Comparison of ENCODE assay signal across 24 mouse cellular contexts in genomic region chr17:79521691-79522090, GRCm38 (mm10).
DNase-seq lines count a peak whose midpoint lies in the region; ATAC-seq and TF ChIP-seq lines count a peak whose summit lies in the region.
"Had no signal": no experiment of that assay in that cellular context is flagged by ENCODE, and none has a peak within 500 bp of the region (broad histone marks: within the 10 kb centered on the region; RNA-seq: fewer than 3 reads in every experiment).

No protein-coding gene starts in this region.

- H3K9me3 ChIP-seq in kidney, embryonic 15.5 days (replicated peaks) = no peaks in the 10 kb centered on the region
- no peaks in the 10 kb centered on the region for H3K9me3 ChIP-seq in lung, embryonic 14.5 days (ENCODE audit: low read depth, low read length)
- H3K9me3 ChIP-seq in lung, postnatal 0 days (ENCODE audit: low read length) = no peaks in the 10 kb centered on the region
- H3K9me3 ChIP-seq in intestine, embryonic 15.5 days = no peaks in the 10 kb centered on the region
- H3K9me3 ChIP-seq in stomach, embryonic 16.5 days (replicated peaks; ENCODE audit: control insufficient read depth, low read length) = no peaks in the 10 kb centered on the region
- no peaks in the 10 kb centered on the region for H3K9me3 ChIP-seq in midbrain, postnatal 0 days (ENCODE audit: low read length)
- H3K9me3 ChIP-seq: forebrain, embryonic 13.5 days; heart, embryonic 10.5 days; limb, embryonic 10.5 days; midbrain, embryonic 10.5 days; neural tube, embryonic 15.5 days had no signal

- no peak overlapping the region for H3K27ac ChIP-seq in kidney, embryonic 15.5 days
- no peak overlapping the region for H3K27ac ChIP-seq in lung, embryonic 14.5 days (ENCODE audit: low read depth)
- no peak overlapping the region for H3K27ac ChIP-seq in lung, postnatal 0 days (ENCODE audit: low read length)
- no peak overlapping the region for H3K27ac ChIP-seq in intestine, embryonic 15.5 days
- no peak overlapping the region for H3K27ac ChIP-seq in stomach, embryonic 16.5 days (ENCODE audit: low read length)
- no peak overlapping the region for H3K27ac ChIP-seq in midbrain, postnatal 0 days (ENCODE audit: low read depth, low read length)
- H3K27ac ChIP-seq: forebrain, embryonic 13.5 days; gastrocnemius, adult 2 months; heart, embryonic 10.5 days; hindbrain, embryonic 14.5 days; layer of hippocampus, adult 2 months; limb, embryonic 10.5 days; macrophage; midbrain, embryonic 10.5 days; neural tube, embryonic 15.5 days had no signal

- WGBS in kidney, embryonic 15.5 days = 52% methylated on average over 7 of the region's 7 CpGs
- 26% methylated on average over 7 of the region's 7 CpGs for WGBS in lung, embryonic 14.5 days
- 61% methylated on average over 7 of the region's 7 CpGs for WGBS in lung, postnatal 0 days
- WGBS in intestine, embryonic 15.5 days = 45% methylated on average over 7 of the region's 7 CpGs
- 29% methylated on average over 7 of the region's 7 CpGs for WGBS in stomach, embryonic 16.5 days
- WGBS in midbrain, postnatal 0 days = 96% methylated on average over 7 of the region's 7 CpGs

- no peak overlapping the region for H3K4me2 ChIP-seq in kidney, embryonic 15.5 days
- H3K4me2 ChIP-seq in lung, embryonic 14.5 days = peak overlapping the region; percentile 30; the same call in 1 of the 2 replicates
- H3K4me2 ChIP-seq in lung, postnatal 0 days (replicated peaks; ENCODE audit: low read depth, low read length) = no peak overlapping the region
- H3K4me2 ChIP-seq in intestine, embryonic 15.5 days (replicated peaks) = no peak overlapping the region
- H3K4me2 ChIP-seq in stomach, embryonic 16.5 days (ENCODE audit: low read depth, low read length) = no peak overlapping the region
- H3K4me2 ChIP-seq in midbrain, postnatal 0 days (ENCODE audit: low read depth, low read length, poor library complexity, severe bottlenecking) = no peak overlapping the region
- H3K4me2 ChIP-seq: forebrain, embryonic 13.5 days; hindbrain, embryonic 14.5 days; neural tube, embryonic 15.5 days had no signal

- H3K27me3 ChIP-seq in kidney, embryonic 15.5 days = no peaks in the 10 kb centered on the region
- no peaks in the 10 kb centered on the region for H3K27me3 ChIP-seq in lung, embryonic 14.5 days (ENCODE audit: insufficient read depth, low read length)
- H3K27me3 ChIP-seq in lung, postnatal 0 days (replicated peaks; ENCODE audit: insufficient read depth, low read length) = no peaks in the 10 kb centered on the region
- no peaks in the 10 kb centered on the region for H3K27me3 ChIP-seq in intestine, embryonic 15.5 days (replicated peaks)
- H3K27me3 ChIP-seq in stomach, embryonic 16.5 days (ENCODE audit: control insufficient read depth, insufficient read depth, low read length) = no peaks in the 10 kb centered on the region
- no peaks in the 10 kb centered on the region for H3K27me3 ChIP-seq in midbrain, postnatal 0 days (ENCODE audit: insufficient read depth, low read length)
- H3K27me3 ChIP-seq: forebrain, embryonic 13.5 days; neural tube, embryonic 15.5 days had no signal

- peak; percentile 58; the same call in 1 of the 2 replicates for ATAC-seq in kidney, embryonic 15.5 days (replicated peaks; ENCODE audit: low FRiP score)
- peak; percentile 76; the same call in 1 of the 2 replicates for ATAC-seq in lung, embryonic 14.5 days (ENCODE audit: insufficient read depth)
- ATAC-seq in lung, postnatal 0 days = no peak; the same call in 1 of the 2 replicates
- ATAC-seq in intestine, embryonic 15.5 days = peak; percentile 51
- ATAC-seq in stomach, embryonic 16.5 days (ENCODE audit: insufficient read depth, low FRiP score) = peak; percentile 62; the same call in 1 of the 2 replicates
- ATAC-seq in midbrain, postnatal 0 days (ENCODE audit: low FRiP score) = no peak
- ATAC-seq: forebrain, embryonic 13.5 days; inflammation-experienced regulatory T-cells, adult 6 months; liver, postnatal 0 days had no signal

- DNase-seq in kidney, adult 11 months = no peak
- peak; percentile 74 for DNase-seq in lung, embryonic 14.5 days
- DNase-seq in lung, postnatal 0 days (ENCODE audit: low spot score) = no peak
- DNase-seq in midbrain, postnatal 0 days (ENCODE audit: low spot score) = no peak
- DNase-seq: adrenal gland, adult 2 months; B cell, adult 2 months; cerebellum, adult 11 months; cerebellum, adult 9-11 months; gastrocnemius, adult 2 months; heart, postnatal 4 days; liver, postnatal 0 days; thymus, postnatal 14 days had no signal

- TF ChIP-seq EP300 in lung, postnatal 0 days (IDR thresholded peaks at IDR 0.05) = no peak

- no peaks in the 10 kb centered on the region for H3K36me3 ChIP-seq in kidney, embryonic 15.5 days
- no peaks in the 10 kb centered on the region for H3K36me3 ChIP-seq in lung, embryonic 14.5 days (ENCODE audit: insufficient read depth)
- H3K36me3 ChIP-seq in lung, postnatal 0 days (ENCODE audit: insufficient read depth, low read length) = no peaks in the 10 kb centered on the region
- H3K36me3 ChIP-seq in intestine, embryonic 15.5 days = no peaks in the 10 kb centered on the region
- H3K36me3 ChIP-seq in stomach, embryonic 16.5 days (ENCODE audit: control insufficient read depth, insufficient read depth, low read length) = no peaks in the 10 kb centered on the region
- no peaks in the 10 kb centered on the region for H3K36me3 ChIP-seq in midbrain, postnatal 0 days (ENCODE audit: insufficient read depth, low read length)
- H3K36me3 ChIP-seq: heart, embryonic 10.5 days; limb, embryonic 10.5 days; midbrain, embryonic 10.5 days; neural tube, embryonic 15.5 days had no signal

- no peak for TF ChIP-seq CTCF in lung, embryonic 14.5 days (IDR thresholded peaks at IDR 0.05; ENCODE audit: low read depth)
- TF ChIP-seq CTCF in lung, postnatal 0 days (IDR thresholded peaks at IDR 0.05) = no peak
- TF ChIP-seq CTCF in midbrain, postnatal 0 days (IDR thresholded peaks at IDR 0.05) = no peak

- H3K4me1 ChIP-seq in kidney, embryonic 15.5 days = peaks cover 5% of the 10 kb centered on the region; the same call in 1 of the 2 replicates
- H3K4me1 ChIP-seq in lung, embryonic 14.5 days (ENCODE audit: insufficient read depth) = peaks cover 3% of the 10 kb centered on the region; the same call in 1 of the 2 replicates
- H3K4me1 ChIP-seq in lung, postnatal 0 days (ENCODE audit: insufficient read depth, low read depth, low read length) = no peaks in the 10 kb centered on the region
- 0 out of 2 replicates have a peak, but pooled peaks cover 4% of the 10 kb centered on the region for H3K4me1 ChIP-seq in intestine, embryonic 15.5 days (replicated peaks)
- peaks cover 3% of the 10 kb centered on the region; the same call in 1 of the 2 replicates for H3K4me1 ChIP-seq in stomach, embryonic 16.5 days (ENCODE audit: control insufficient read depth, insufficient read depth, low read length)
- H3K4me1 ChIP-seq in midbrain, postnatal 0 days (ENCODE audit: insufficient read depth, low read length) = no peaks in the 10 kb centered on the region
- H3K4me1 ChIP-seq: forebrain, embryonic 13.5 days; heart, embryonic 10.5 days; midbrain, embryonic 10.5 days; neural tube, embryonic 15.5 days had no signal

- H3K9ac ChIP-seq in kidney, embryonic 15.5 days = no peak overlapping the region
- H3K9ac ChIP-seq in lung, embryonic 14.5 days = no peak overlapping the region
- no peak overlapping the region for H3K9ac ChIP-seq in lung, postnatal 0 days (replicated peaks; ENCODE audit: low read depth)
- H3K9ac ChIP-seq in intestine, embryonic 15.5 days = no peak overlapping the region
- no peak overlapping the region for H3K9ac ChIP-seq in stomach, embryonic 16.5 days (ENCODE audit: low read length)
- no peak overlapping the region for H3K9ac ChIP-seq in midbrain, postnatal 0 days (replicated peaks; ENCODE audit: low read length, poor library complexity, severe bottlenecking)
- H3K9ac ChIP-seq: forebrain, embryonic 13.5 days; hindbrain, embryonic 14.5 days; liver, postnatal 0 days; neural tube, embryonic 15.5 days had no signal

- H3K4me3 ChIP-seq in kidney, embryonic 15.5 days (replicated peaks) = no peak overlapping the region
- H3K4me3 ChIP-seq in lung, embryonic 14.5 days (ENCODE audit: low read depth, low read length) = no peak overlapping the region
- no peak overlapping the region for H3K4me3 ChIP-seq in lung, postnatal 0 days (ENCODE audit: low read depth, low read length)
- H3K4me3 ChIP-seq in intestine, embryonic 15.5 days (replicated peaks) = no peak overlapping the region
- no peak overlapping the region for H3K4me3 ChIP-seq in stomach, embryonic 16.5 days (replicated peaks; ENCODE audit: low read length)
- no peak overlapping the region for H3K4me3 ChIP-seq in midbrain, postnatal 0 days (ENCODE audit: low read depth, low read length)
- H3K4me3 ChIP-seq: forebrain, embryonic 13.5 days; gastrocnemius, adult 2 months; heart, embryonic 10.5 days; layer of hippocampus, adult 2 months; limb, embryonic 10.5 days; midbrain, embryonic 10.5 days; neural tube, embryonic 15.5 days had no signal

Comparison
In these comparisons a context has a peak if more than half of its experiments do, and no peak if none do; other contexts are left out.
1. ATAC-seq: peak in kidney, embryonic 15.5 days (single experiment), lung, embryonic 14.5 days (single experiment), intestine, embryonic 15.5 days (single experiment) and stomach, embryonic 16.5 days (single experiment); none in lung, postnatal 0 days (single experiment) and midbrain, postnatal 0 days (single experiment).